Mouse (Mus musculus) adrenal gland, postnatal 4 days (tissue): ENCODE data around the gene Chd3. TPM values are rescaled to one million over a fixed set of nuclear protein-coding genes. Genes with fewer than 3 reads are reported as not detected.

ENCODE experiments used
- DNase-seq, 2 experiments: peaks; one replicate each; pipeline ENCODE4 v3.0.0; 2021 to 2022; ENCODE audit warnings: low spot score in 2 of 2, mixed read lengths in 2 of 2
- total RNA-seq, 2 experiments: library from RNA; stranded (reverse); gene quantifications; 2 replicates each; pipeline ENCODE4 v1.2.3; 2021

The Chd3 gene
- total RNA-seq, 2 experiments from 2014 or later = 164 to 190 TPM

- no peak for DNase-seq
Observed at GRCm38 (mm10) chr11:69366855-69367615, 2.2 kb downstream of the Chd3 start.

GRCm38 (mm10) chr11:69366157-69366854 is 2.9 kb downstream of the Chd3 start:
- peak; percentile 86 to 88 for DNase-seq

DNA sequence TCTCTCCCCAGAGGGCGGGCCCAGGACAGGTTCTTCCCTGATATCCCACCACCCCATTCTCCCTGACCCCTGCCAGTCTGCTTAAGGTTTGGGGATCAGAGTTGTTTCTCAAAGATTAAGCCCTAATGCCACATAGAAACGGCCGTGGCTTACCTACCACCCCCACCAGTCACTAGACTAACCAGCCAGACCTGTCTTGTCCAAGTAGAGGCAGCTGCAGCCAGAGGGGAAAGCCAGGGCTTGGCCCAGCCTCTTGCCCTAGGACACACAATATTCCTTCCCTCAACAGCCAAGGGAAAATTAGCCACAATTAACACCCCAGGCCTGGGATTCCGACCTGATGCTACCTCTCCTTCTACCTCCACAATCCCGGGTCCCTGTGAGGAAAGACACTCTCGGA is 3.5 kb downstream of the Chd3 start:
- DNase-seq = no peak

DNA sequence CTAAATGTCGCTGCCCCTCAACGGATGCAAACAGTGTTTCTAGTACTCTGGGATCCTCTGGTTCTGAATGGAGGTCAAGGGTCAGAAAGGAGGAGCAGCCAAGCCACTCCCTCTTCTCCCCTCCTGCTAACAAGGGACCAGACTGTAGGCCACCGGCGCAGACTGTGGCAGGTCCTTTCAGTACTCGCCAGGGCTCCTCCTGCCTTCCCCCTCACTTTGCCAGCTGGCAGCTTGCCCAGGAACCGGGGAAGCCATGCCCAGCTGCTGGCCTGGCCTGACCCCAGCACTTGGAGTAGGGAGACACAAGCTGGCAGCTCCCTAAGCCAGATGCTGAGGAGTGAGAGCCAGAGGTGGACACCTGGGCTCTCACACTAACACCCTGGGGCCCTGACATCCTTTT is 4.3 kb downstream of the Chd3 start:
- DNase-seq = peak; percentile 87 to 95

DNA sequence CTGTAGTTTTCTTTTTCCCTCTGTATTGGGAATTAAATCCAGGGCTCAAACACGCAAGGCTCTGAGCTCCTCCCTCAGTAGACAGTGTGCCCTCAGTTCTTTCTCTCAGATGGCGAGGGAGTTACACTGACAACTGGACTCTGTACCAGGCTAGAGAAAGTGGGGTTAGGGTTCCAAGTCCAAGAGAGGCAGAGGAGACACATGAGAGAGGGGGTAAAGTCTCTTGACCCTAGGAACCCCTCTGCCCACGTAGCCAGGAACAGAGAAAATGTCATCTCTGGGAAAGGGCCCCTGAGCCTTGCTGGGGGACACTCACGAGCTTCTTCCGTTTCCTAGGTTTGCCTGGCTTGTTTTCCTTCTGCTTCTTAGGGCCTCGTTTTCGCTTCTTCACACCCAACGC is 4.8 kb downstream of the Chd3 start:
- DNase-seq = no peak

DNA sequence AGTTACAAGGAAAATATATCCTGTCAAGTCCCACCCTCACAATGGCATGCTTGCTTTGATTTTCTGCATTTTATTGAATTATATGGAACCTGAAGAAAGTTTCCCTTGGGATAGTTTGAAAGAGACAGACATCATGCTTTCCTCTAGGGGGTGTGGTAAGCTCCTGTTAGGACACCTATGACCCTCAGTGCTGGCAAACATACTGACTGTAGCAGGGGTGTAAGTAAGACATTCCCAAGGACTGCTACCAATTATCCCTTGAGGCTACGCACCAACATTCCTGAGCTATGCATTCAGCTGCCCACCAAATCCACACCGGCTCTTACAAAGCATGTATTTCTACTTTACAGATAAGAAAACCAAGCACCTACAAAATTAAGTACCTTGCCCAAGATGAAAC is 6.7 kb downstream of the Chd3 start:
- no peak for DNase-seq

DNA sequence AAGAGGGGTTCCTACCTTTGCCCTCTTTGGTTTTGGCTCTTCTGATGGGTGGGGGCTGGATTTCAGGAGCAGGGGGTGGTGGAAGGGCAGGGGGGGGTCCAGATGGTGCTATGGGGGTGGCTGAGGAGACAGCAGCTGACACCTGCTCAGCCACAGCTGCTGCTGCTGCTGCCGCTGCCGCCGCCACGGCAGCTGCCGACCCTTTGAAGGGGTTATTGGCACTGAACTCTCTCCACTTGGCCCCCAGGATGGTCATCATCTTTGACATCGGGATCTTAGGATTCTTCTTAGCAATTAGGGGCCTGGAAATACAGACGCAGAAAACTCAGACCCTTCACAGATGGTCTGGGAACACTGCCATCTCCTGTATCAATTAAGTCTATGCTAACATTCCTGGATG is 7.2 kb downstream of the Chd3 start:
- DNase-seq = no peak

GRCm38 (mm10) chr11:69357690-69358089 is 11.5 kb downstream of the Chd3 start:
- DNase-seq = no peak

- no peak for DNase-seq
Observed at GRCm38 (mm10) chr11:69356544-69356943, 12.7 kb downstream of the Chd3 start.

DNA sequence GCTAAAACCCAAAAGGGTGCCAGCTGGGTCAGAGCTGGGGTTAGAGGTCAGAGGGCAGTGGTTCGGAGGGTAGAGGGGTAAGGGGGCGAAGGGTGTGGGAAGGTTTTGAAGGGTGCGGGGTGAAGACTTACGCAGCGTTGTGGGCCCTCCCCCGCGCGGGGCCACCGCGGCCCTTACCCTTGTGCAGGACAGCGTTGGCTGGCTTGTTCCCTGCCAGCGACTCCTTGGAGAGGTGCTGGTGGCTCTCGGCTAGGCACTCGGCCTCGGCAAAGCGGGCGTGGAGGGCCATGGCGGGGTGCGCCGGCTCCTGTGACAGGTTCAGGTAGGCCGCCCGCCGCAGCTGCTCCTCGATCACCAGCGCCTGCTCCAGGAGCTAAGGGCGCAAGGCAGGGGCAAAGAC is 22.8 kb downstream of the Chd3 start:
- no peak for DNase-seq

- DNase-seq = peak; percentile 34 to 44
Observed at GRCm38 (mm10) chr11:69340161-69341131, 28.8 kb downstream of the Chd3 start, which contains the start of gene Rnf227. Gene Rnf227 (plus strand): TSS chr11:69340461.

- no peak for DNase-seq
Observed at GRCm38 (mm10) chr11:69334796-69335195, 34.4 kb downstream of the Chd3 start.

GRCm38 (mm10) chr11:69333922-69334321 is 35.3 kb downstream of the Chd3 start:
- DNase-seq = no peak

- no peak for DNase-seq
Observed at GRCm38 (mm10) chr11:69332713-69333253, 36.4 kb downstream of the Chd3 start.

GRCm38 (mm10) chr11:69331929-69332405 is 37.2 kb downstream of the Chd3 start:
- DNase-seq = peak; percentile 47 to 65

DNA sequence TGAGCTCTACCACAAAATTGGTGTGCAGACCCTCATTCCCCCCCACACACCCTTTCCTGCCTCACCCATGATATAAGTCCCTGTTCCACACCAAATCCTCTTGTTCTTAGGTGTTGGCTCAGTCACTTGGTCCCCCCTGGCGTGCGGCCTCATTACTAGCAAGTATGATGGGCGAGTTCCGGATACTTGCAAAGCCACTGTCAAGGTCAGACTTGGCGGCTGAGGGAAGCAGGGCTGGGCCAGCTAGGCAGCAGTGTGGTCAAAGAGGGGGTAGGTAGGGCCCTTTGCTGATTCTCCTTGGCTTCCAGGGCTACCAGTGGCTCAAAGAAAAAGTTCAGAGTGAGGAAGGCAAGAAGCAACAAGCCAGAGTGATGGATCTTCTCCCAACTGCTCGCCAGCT is 38.1 kb downstream of the Chd3 start:
- DNase-seq = no peak

DNA sequence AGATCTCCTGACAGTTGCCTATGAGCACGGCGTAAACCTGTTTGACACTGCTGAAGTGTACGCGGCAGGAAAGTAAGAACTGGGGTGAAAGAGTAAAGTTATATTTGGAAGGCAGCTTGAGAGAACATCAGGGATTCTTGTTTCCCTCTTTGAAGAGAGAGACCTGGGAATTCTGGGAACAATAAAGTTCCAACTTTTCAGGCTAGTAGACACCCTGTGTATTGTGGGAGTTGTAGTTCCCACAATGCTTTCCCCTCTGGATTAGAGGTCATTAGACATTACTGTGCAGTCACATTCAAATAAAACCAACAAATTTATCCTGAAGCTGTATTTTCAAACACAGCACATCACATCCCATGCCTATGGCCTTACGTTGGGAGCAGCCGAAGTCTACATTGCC is 40.7 kb downstream of the Chd3 start:
- no peak for DNase-seq

- no peak for DNase-seq
Observed at GRCm38 (mm10) chr11:69327648-69328047, 41.6 kb downstream of the Chd3 start.

- no peak for DNase-seq
Observed at GRCm38 (mm10) chr11:69327157-69327442, 42.1 kb downstream of the Chd3 start.

- no peak for DNase-seq
Observed at GRCm38 (mm10) chr11:69326408-69327156, 42.6 kb downstream of the Chd3 start.
